Mouse (Mus musculus): ENCODE results near the gene Lama5. TPM values are rescaled to one million over a fixed set of nuclear protein-coding genes. Genes with fewer than 3 reads are reported as not detected.

Gene Lama5
- polyA plus RNA-seq, 1 experiment from 2014 or later: 7.8 TPM

DNA sequence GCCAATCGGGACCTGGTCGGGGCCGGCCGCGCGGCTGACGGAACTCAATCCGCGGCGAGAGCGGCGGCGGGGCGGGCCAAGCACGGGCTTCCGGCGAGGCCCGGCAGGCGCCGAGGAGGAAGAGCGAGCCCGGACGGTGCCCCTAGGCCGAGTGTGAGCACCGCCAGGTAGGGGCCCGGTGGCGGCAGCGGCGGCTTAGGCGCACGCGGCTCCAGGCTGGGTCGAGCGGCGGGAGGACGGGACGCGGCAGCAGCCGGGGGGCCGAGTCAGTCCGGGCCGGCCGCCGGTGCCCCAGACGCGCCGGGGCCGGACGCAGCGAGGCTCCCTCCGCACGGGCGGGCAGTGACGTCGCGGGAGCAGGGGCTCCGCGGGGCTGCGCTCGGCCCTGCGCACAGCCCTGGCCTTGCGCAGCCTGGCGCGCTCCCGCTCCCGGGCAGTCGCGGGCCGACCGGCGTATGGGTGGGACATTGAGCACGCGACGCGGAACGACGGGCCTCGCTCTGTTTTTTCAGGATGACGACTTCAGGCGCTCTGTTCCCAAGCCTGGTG, 54.1 kb downstream of the Lama5 start:
- peak overlapping the region; percentile 93 for H3K9ac ChIP-seq (ENCODE audit: low read length)
- peaks cover 2% of the 10 kb centered on the region; the same call in 1 of the 2 replicates for H3K36me3 ChIP-seq (ENCODE audit: control insufficient read depth, insufficient read depth, low read length)
- H3K9me3 ChIP-seq (ENCODE audit: control insufficient read depth, low read length): no peaks in the 10 kb centered on the region
- peak overlapping the region; percentile 99 for H3K4me3 ChIP-seq (ENCODE audit: low read depth, low read length)
- under 1% methylated on average over 52 of the region's 80 CpGs for WGBS
- H3K4me1 ChIP-seq (replicated peaks; ENCODE audit: control insufficient read depth, insufficient read depth, low read length): peaks cover 13% of the 10 kb centered on the region
- H3K27ac ChIP-seq (ENCODE audit: low read depth, low read length): peak overlapping the region; percentile 59
- ATAC-seq (replicated peaks; ENCODE audit: low FRiP score): peak; percentile 76
- H3K4me2 ChIP-seq (ENCODE audit: low read depth, low read length, severe bottlenecking): peak overlapping the region; percentile 91
- H3K27me3 ChIP-seq (ENCODE audit: control insufficient read depth, insufficient read depth, low read length): no peaks in the 10 kb centered on the region
- DNase-seq (ENCODE audit: low spot score): no peak

DNA sequence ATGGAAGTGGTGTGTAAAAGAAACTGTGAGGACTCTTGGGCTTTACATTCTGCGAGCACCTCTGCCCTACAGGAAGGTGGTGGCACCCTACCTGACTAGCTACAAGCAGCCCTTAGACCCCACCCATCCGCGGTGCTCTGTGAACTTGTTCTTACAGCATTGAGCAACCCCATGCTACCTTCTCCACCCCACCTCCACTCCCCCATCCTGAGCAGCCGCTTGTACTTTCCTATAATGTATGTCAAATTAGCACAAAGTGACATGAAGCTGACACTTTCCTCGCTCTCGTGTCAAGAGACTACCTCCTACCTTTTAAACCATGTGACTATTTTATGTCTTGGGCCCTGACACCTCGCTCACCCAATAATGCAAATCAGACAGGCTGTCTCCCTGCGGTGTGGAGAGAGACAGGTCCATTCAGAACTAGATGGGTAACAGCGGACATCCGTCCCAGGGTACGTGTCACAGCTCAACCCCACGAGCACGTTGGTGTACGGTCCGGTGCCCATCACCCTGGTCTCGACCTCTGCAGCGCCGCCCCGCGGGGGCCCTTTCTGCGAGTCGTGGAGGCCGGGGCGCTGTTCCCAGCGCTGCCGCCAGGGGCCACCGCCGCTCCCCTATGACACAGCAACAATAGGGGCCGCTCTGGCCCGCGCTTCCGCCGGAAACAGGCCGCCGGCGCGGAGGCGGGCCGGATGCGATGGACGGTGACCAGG, 54.7 kb downstream of the Lama5 start, which contains the start of gene Adrm1:
Adrm1 (plus strand) TSS at position 680 of the 716 bp plus-strand sequence.
- Histone ChIP-seq H3K27ac (ENCODE audit: low read depth, low read length) (peak within 1 kb of the TSS; percentile 59), H3K4me3 (ENCODE audit: low read depth, low read length) (peak within 1 kb of the TSS; percentile 99), H3K9me3 (ENCODE audit: control insufficient read depth, low read length) (no peaks in the 10 kb centered on the region), H3K27me3 (ENCODE audit: control insufficient read depth, insufficient read depth, low read length) (no peaks in the 10 kb centered on the region), H3K9ac (ENCODE audit: low read length) (peak within 1 kb of the TSS; percentile 93), H3K4me2 (ENCODE audit: low read depth, low read length, severe bottlenecking) (peak within 1 kb of the TSS; percentile 91), H3K36me3 (ENCODE audit: control insufficient read depth, insufficient read depth, low read length) (no peaks in the 10 kb centered on the region; the same call in 1 of the 2 replicates), H3K4me1 (replicated peaks; ENCODE audit: control insufficient read depth, insufficient read depth, low read length) (peaks cover 13% of the 10 kb centered on the region)
- 6% methylated on average over 41 of the region's 41 CpGs for WGBS
- peak; percentile 99 for DNase-seq (ENCODE audit: low spot score)
- peak; percentile 99 for ATAC-seq (replicated peaks; ENCODE audit: low FRiP score)

DNA sequence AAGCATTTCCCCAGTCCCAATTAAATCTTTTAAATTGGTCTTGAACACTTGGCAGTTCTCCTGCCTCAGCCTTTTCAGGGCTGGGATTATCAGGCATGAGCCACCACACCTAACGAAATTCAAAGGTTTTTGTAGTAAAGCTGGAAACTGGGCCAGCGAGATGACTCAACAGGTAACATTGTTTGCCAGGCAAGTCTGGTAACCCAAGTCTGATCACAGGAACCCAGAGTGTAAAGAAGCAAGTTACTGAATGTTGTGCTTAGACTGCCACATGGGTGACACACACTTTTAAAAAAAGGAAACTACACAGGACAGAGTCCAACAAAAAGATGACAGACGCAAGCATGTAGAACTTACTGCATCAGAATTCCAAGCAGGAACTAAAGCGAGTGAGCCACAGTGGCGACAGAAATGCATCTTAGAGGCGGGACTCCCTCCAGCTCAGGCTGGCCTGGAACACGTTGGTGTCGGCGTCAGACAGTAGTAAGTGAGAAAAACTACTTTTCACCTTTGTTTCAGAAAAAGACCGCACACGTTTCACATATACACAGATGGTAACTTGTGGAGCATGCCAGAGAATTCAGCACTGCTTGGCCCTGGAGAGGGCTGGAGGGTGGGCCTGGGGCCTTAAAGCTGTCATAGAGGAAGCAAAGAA, 55.4 kb downstream of the Lama5 start:
- H3K4me2 ChIP-seq (ENCODE audit: low read depth, low read length, severe bottlenecking): no peak overlapping the region
- WGBS: 87% methylated on average over 11 of the region's 11 CpGs
- no peak for ATAC-seq (replicated peaks; ENCODE audit: low FRiP score)
- no peaks in the 10 kb centered on the region; the same call in 1 of the 2 replicates for H3K36me3 ChIP-seq (ENCODE audit: control insufficient read depth, insufficient read depth, low read length)
- H3K27me3 ChIP-seq (ENCODE audit: control insufficient read depth, insufficient read depth, low read length): no peaks in the 10 kb centered on the region
- H3K4me3 ChIP-seq (ENCODE audit: low read depth, low read length): no peak overlapping the region
- no peaks in the 10 kb centered on the region for H3K9me3 ChIP-seq (ENCODE audit: control insufficient read depth, low read length)
- H3K27ac ChIP-seq (ENCODE audit: low read depth, low read length): no peak overlapping the region; the same call in 1 of the 2 replicates
- no peak for DNase-seq (ENCODE audit: low spot score)
- no peak overlapping the region for H3K9ac ChIP-seq (ENCODE audit: low read length)
- peaks cover 13% of the 10 kb centered on the region for H3K4me1 ChIP-seq (replicated peaks; ENCODE audit: control insufficient read depth, insufficient read depth, low read length)

DNA sequence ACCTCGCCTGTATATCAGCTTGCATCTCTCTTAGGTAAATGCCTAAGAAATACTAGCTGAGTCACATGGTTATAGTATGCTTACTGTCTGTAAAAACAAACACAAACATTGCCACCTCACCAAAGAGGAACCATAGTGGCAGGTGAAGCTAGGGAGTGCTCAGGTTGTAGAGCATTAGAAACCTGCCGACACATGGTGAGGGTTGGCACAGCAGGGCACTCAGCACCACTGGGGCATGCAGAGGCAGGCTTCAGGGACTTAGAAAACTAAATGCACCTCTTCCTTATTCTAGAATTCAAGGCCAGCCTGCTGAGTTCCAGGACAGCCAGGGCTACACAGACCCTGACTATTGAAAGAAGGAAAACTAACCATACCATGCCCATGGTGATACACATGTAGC, 58.8 kb downstream of the Lama5 start:
- WGBS: 87% methylated on average over 2 of the region's 2 CpGs
- ATAC-seq (replicated peaks; ENCODE audit: low FRiP score) (no peak), DNase-seq (ENCODE audit: low spot score) (no peak)
- no peaks in the 10 kb centered on the region for H3K9me3 ChIP-seq (ENCODE audit: control insufficient read depth, low read length)
- H3K27me3 ChIP-seq (ENCODE audit: control insufficient read depth, insufficient read depth, low read length): no peaks in the 10 kb centered on the region
- H3K36me3 ChIP-seq (ENCODE audit: control insufficient read depth, insufficient read depth, low read length): no peaks in the 10 kb centered on the region
- no peak overlapping the region for H3K9ac ChIP-seq (ENCODE audit: low read length)
- no peak overlapping the region for H3K4me3 ChIP-seq (ENCODE audit: low read depth, low read length)
- H3K4me1 ChIP-seq (replicated peaks; ENCODE audit: control insufficient read depth, insufficient read depth, low read length): no peaks in the 10 kb centered on the region; the same call in 1 of the 2 replicates
- no peak overlapping the region for H3K27ac ChIP-seq (ENCODE audit: low read depth, low read length)
- H3K4me2 ChIP-seq (ENCODE audit: low read depth, low read length, severe bottlenecking): no peak overlapping the region

DNA sequence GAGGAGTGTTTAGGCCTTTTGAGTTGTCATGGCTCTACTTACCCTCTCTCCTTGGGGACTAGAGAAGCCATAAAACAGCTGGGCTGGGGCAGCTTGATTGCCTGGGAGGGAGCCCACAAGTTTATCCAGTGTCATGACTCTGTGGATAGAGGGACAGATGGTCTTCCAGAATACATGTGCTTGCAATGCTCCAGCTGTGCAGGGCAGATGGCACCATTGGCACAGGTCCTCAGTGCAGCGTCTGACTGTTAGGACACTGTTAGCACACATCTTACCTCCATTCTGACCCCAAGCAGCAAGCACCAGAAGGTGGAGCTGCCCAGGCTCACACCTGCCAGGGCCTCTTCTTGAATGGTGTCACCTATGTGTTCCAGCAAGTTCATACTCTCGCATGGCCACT, 59.8 kb downstream of the Lama5 start:
- 88% methylated on average over 2 of the region's 2 CpGs for WGBS
- H3K9ac ChIP-seq (ENCODE audit: low read length): no peak overlapping the region
- no peak for DNase-seq (ENCODE audit: low spot score)

DNA sequence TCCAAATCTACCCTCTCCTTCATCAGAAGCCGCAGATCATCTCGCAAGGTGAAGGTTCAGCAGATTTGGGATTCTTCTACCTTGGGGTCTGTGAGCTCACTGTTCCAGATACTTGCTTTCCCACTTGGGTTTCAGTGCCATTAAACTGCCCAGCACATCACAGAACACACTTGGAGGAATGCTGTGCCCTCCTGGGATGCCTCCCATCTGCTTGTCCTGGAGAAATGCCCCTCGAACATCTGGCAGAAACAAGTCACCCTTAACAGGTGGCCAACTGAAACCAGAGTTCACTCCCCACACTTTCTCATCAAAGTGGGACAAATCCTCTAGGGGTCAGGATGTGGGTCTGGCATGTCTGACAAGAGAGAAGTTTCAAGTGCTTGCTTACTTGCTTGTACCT, 67.0 kb downstream of the Lama5 start:
- Histone ChIP-seq H3K36me3 (ENCODE audit: control insufficient read depth, insufficient read depth, low read length) (no peaks in the 10 kb centered on the region; the same call in 1 of the 2 replicates), H3K27ac (ENCODE audit: low read depth, low read length) (no peak overlapping the region), H3K9me3 (ENCODE audit: control insufficient read depth, low read length) (no peaks in the 10 kb centered on the region), H3K4me1 (replicated peaks; ENCODE audit: control insufficient read depth, insufficient read depth, low read length) (no peaks in the 10 kb centered on the region), H3K27me3 (ENCODE audit: control insufficient read depth, insufficient read depth, low read length) (no peaks in the 10 kb centered on the region), H3K9ac (ENCODE audit: low read length) (no peak overlapping the region), H3K4me3 (ENCODE audit: low read depth, low read length) (no peak overlapping the region), H3K4me2 (ENCODE audit: low read depth, low read length, severe bottlenecking) (no peak overlapping the region)
- no peak for ATAC-seq (replicated peaks; ENCODE audit: low FRiP score)
- no peak for DNase-seq (ENCODE audit: low spot score)
- whole genome bisulfite sequencing: 88% methylated on average over 3 of the region's 3 CpGs

More for the DNA sequence above, 59.8 kb downstream of the Lama5 start:
- H3K9me3 ChIP-seq (ENCODE audit: control insufficient read depth, low read length): no peaks in the 10 kb centered on the region
- no peaks in the 10 kb centered on the region for H3K36me3 ChIP-seq (ENCODE audit: control insufficient read depth, insufficient read depth, low read length)
- no peak overlapping the region for H3K4me3 ChIP-seq (ENCODE audit: low read depth, low read length)
- H3K27me3 ChIP-seq (ENCODE audit: control insufficient read depth, insufficient read depth, low read length): no peaks in the 10 kb centered on the region
- no peaks in the 10 kb centered on the region; the same call in 1 of the 2 replicates for H3K4me1 ChIP-seq (replicated peaks; ENCODE audit: control insufficient read depth, insufficient read depth, low read length)
- H3K27ac ChIP-seq (ENCODE audit: low read depth, low read length): no peak overlapping the region
- no peak for ATAC-seq (replicated peaks; ENCODE audit: low FRiP score)
- no peak overlapping the region for H3K4me2 ChIP-seq (ENCODE audit: low read depth, low read length, severe bottlenecking)

DNA sequence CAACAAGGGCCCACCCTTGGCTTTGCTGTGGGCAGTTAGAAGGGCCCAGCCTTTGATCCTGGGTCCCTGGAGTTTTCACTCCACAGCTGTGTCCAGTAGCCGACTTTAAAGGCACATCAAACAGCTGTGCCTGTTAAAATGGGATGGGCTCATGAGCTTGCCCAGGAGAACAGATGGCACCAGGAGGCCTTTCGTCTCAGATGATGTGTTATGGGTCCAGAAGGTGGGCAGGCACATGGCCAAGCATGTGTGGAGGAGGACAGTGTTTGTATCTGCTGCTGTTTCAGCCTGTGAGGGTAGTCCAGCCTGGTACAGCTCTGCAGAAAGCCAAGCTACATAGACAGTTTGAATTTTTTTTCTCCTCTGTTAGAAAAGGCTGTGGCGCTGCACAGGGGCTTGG, 70.9 kb downstream of the Lama5 start:
- WGBS: 74% methylated on average over 3 of the region's 3 CpGs
- no peak overlapping the region for H3K27ac ChIP-seq (ENCODE audit: low read depth, low read length)
- H3K36me3 ChIP-seq (ENCODE audit: control insufficient read depth, insufficient read depth, low read length): no peaks in the 10 kb centered on the region; the same call in 1 of the 2 replicates
- H3K9ac ChIP-seq (ENCODE audit: low read length): no peak overlapping the region
- no peaks in the 10 kb centered on the region for H3K9me3 ChIP-seq (ENCODE audit: control insufficient read depth, low read length)
- no peaks in the 10 kb centered on the region for H3K27me3 ChIP-seq (ENCODE audit: control insufficient read depth, insufficient read depth, low read length)
- ATAC-seq (replicated peaks; ENCODE audit: low FRiP score) (no peak), DNase-seq (ENCODE audit: low spot score) (no peak)
- no peaks in the 10 kb centered on the region for H3K4me1 ChIP-seq (replicated peaks; ENCODE audit: control insufficient read depth, insufficient read depth, low read length)
- H3K4me2 ChIP-seq (ENCODE audit: low read depth, low read length, severe bottlenecking): no peak overlapping the region
- no peak overlapping the region for H3K4me3 ChIP-seq (ENCODE audit: low read depth, low read length)

DNA sequence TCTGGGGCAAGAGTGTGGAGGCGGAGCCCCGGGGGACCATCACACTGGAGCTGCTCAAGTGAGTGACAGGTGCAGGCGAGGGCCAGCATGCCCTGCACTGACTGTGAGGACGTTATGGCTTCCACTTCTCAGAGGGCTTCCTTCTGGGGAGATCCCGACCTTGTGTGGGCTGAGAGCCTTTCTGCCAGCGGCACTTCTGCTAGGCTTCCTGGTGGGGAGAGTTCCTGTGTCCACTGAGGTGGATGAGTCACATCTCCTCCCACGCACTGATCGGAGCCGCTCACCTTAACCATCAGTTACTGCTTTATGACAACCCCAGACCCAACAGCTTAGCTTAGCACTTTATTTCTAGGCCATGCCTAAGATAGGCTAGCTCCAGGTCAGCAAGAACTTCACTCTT, 77.1 kb downstream of the Lama5 start:
- Histone ChIP-seq H3K9ac (ENCODE audit: low read length) (no peak overlapping the region), H3K4me2 (ENCODE audit: low read depth, low read length, severe bottlenecking) (no peak overlapping the region), H3K9me3 (ENCODE audit: control insufficient read depth, low read length) (no peaks in the 10 kb centered on the region), H3K4me1 (replicated peaks; ENCODE audit: control insufficient read depth, insufficient read depth, low read length) (no peaks in the 10 kb centered on the region), H3K27me3 (ENCODE audit: control insufficient read depth, insufficient read depth, low read length) (no peaks in the 10 kb centered on the region), H3K27ac (ENCODE audit: low read depth, low read length) (no peak overlapping the region), H3K36me3 (ENCODE audit: control insufficient read depth, insufficient read depth, low read length) (no peaks in the 10 kb centered on the region; the same call in 1 of the 2 replicates), H3K4me3 (ENCODE audit: low read depth, low read length) (no peak overlapping the region)
- ATAC-seq (replicated peaks; ENCODE audit: low FRiP score) (no peak), DNase-seq (ENCODE audit: low spot score) (no peak)
- 91% methylated on average over 9 of the region's 9 CpGs for WGBS
